ENCODE assay signal across 9 mouse cellular contexts in genomic region chr14:22051941-22052664, GRCm38 (mm10). TPM values are rescaled to one million over a fixed set of nuclear protein-coding genes. Genes with fewer than 3 reads are reported as not detected.
DNase-seq lines count a peak whose midpoint lies in the region; ATAC-seq and TF ChIP-seq lines count a peak whose summit lies in the region.
"Had no signal": no experiment of that assay in that cellular context is flagged by ENCODE, and none has a peak within 500 bp of the region (broad histone marks: within the 10 kb centered on the region; RNA-seq: fewer than 3 reads in every experiment).

No protein-coding gene starts in this region.

- no peak for TF ChIP-seq CTCF in stomach, postnatal 0 days (IDR thresholded peaks at IDR 0.05; ENCODE audit: low read depth)

- no peak overlapping the region for H3K4me3 ChIP-seq in forebrain, embryonic 16.5 days (replicated peaks; ENCODE audit: low read length)
- H3K4me3 ChIP-seq in forebrain, embryonic 13.5 days: no peak overlapping the region
- H3K4me3 ChIP-seq in stomach, postnatal 0 days (ENCODE audit: low read depth, low read length): no peak overlapping the region
- H3K4me3 ChIP-seq: erythroblast, embryonic 14.5 days had no signal

- no peaks in the 10 kb centered on the region for H3K36me3 ChIP-seq in forebrain, embryonic 16.5 days (ENCODE audit: control insufficient read depth, insufficient read depth)
- H3K36me3 ChIP-seq in forebrain, embryonic 13.5 days (ENCODE audit: poor library complexity, severe bottlenecking): no peaks in the 10 kb centered on the region
- no peaks in the 10 kb centered on the region for H3K36me3 ChIP-seq in stomach, postnatal 0 days (ENCODE audit: control insufficient read depth, insufficient read depth, low read length)

- no peak for TF ChIP-seq EP300 in stomach, postnatal 0 days (optimal IDR thresholded peaks at IDR 0.05)

- H3K4me1 ChIP-seq in forebrain, embryonic 16.5 days (replicated peaks; ENCODE audit: control insufficient read depth, insufficient read depth, low read length): no peaks in the 10 kb centered on the region
- no peaks in the 10 kb centered on the region for H3K4me1 ChIP-seq in forebrain, embryonic 13.5 days
- H3K4me1 ChIP-seq in stomach, postnatal 0 days (replicated peaks; ENCODE audit: control insufficient read depth, insufficient read depth): peaks cover 5% of the 10 kb centered on the region; the same call in 1 of the 2 replicates

- peak overlapping the region; percentile 46 for H3K27ac ChIP-seq in forebrain, embryonic 16.5 days (ENCODE audit: low read length)
- H3K27ac ChIP-seq in forebrain, embryonic 13.5 days: no peak overlapping the region
- H3K27ac ChIP-seq in stomach, postnatal 0 days (replicated peaks): peak overlapping the region; percentile 18; the same call in 1 of the 2 replicates

- WGBS in forebrain, embryonic 16.5 days: 59% methylated on average over 14 of the region's 14 CpGs
- 72% methylated on average over 14 of the region's 14 CpGs for WGBS in forebrain, embryonic 13.5 days
- 33% methylated on average over 14 of the region's 14 CpGs for WGBS in stomach, postnatal 0 days

- ATAC-seq in forebrain, embryonic 16.5 days: peak; percentile 79
- ATAC-seq in forebrain, embryonic 13.5 days: no peak
- ATAC-seq in stomach, postnatal 0 days (ENCODE audit: low FRiP score, low TSS enrichment): no peak; the same call in 1 of the 2 replicates

- no peaks in the 10 kb centered on the region for H3K9me3 ChIP-seq in forebrain, embryonic 16.5 days (ENCODE audit: control insufficient read depth, low read length)
- H3K9me3 ChIP-seq in forebrain, embryonic 13.5 days (replicated peaks): no peaks in the 10 kb centered on the region
- H3K9me3 ChIP-seq in stomach, postnatal 0 days (ENCODE audit: control insufficient read depth, low read length): no peaks in the 10 kb centered on the region

- DNase-seq in urinary bladder, postnatal 25 days (ENCODE audit: low spot score): peak; percentile 20
- DNase-seq in urinary bladder, postnatal 4 days (ENCODE audit: low spot score in 2 of 2): no peak
- DNase-seq in kidney, adult 9 months: peak; percentile 22
- DNase-seq in stomach, postnatal 0 days (ENCODE audit: low spot score): no peak
- no peak for DNase-seq in spleen, adult 18-20 months
- DNase-seq in layer of hippocampus, adult 9-11 months: no peak

- no peak overlapping the region for H3K9ac ChIP-seq in forebrain, embryonic 16.5 days (replicated peaks; ENCODE audit: low read depth, low read length)
- no peak overlapping the region for H3K9ac ChIP-seq in forebrain, embryonic 13.5 days
- no peak overlapping the region for H3K9ac ChIP-seq in stomach, postnatal 0 days (ENCODE audit: low read length)

- no peak overlapping the region for H3K4me2 ChIP-seq in forebrain, embryonic 16.5 days (ENCODE audit: low read length)
- H3K4me2 ChIP-seq in forebrain, embryonic 13.5 days: no peak overlapping the region
- H3K4me2 ChIP-seq in stomach, postnatal 0 days (replicated peaks; ENCODE audit: low read depth): 0 out of 2 replicates have a peak overlapping the region, but pooled peaks have one; percentile 11

- peaks cover 3% of the 10 kb centered on the region; the same call in 1 of the 2 replicates for H3K27me3 ChIP-seq in forebrain, embryonic 16.5 days (replicated peaks; ENCODE audit: control insufficient read depth, insufficient read depth, low read length)
- H3K27me3 ChIP-seq in forebrain, embryonic 13.5 days: peaks cover 58% of the 10 kb centered on the region
- no peaks in the 10 kb centered on the region for H3K27me3 ChIP-seq in stomach, postnatal 0 days (ENCODE audit: control insufficient read depth, insufficient read depth, low read length)

RNA-seq across cellular contexts. Expression of gene Lrmda, which starts 32.6 kb away (rescaled TPM):
- 0.30 TPM in 1 of 2 replicates, not detected in the other for polyA plus RNA-seq in forebrain, embryonic 16.5 days (2015; fragmentation: Nextera tagmentation; extraction: Ambion mirVana)
- polyA plus RNA-seq in forebrain, embryonic 13.5 days (2015; fragmentation: Nextera tagmentation; extraction: Ambion mirVana): not detected in 2 replicates
- polyA plus RNA-seq in stomach, postnatal 0 days (2015; fragmentation: Nextera tagmentation; extraction: Ambion mirVana): 0.39 and 0.46 TPM in 2 replicates
- polyA plus RNA-seq: erythroblast, embryonic 14.5 days had no signal

Comparison
In these comparisons a context has a peak if more than half of its experiments do, and no peak if none do; other contexts are left out.
1. DNase-seq: peak in urinary bladder, postnatal 25 days (single experiment) and kidney, adult 9 months (single experiment); none in urinary bladder, postnatal 4 days (0 of 2), stomach, postnatal 0 days (single experiment), spleen, adult 18-20 months (0 of 2) and layer of hippocampus, adult 9-11 months (single experiment).